Mouse (Mus musculus) lung, embryonic 14.5 days (tissue): ENCODE data around the gene Gpatch8. TPM values are rescaled to one million over a fixed set of nuclear protein-coding genes. Genes with fewer than 3 reads are reported as not detected.

Experiments used
- ATAC-seq: fragments of 200-750 bp; cut with Nextera tagmentation; 2 replicates; pipeline ENCODE4 v1.8.0; 2017; ENCODE audit warnings: mild to moderate bottlenecking, moderate TSS enrichment, moderate library complexity; ENCODE audit not compliant: insufficient read depth
- DNase-seq: peaks from one replicate; pipeline ENCODE4 v3.0.0-alpha.2; 2015
- H3K27ac ChIP-seq: fragments of 300-500 bp; sonication (generic); 2 replicates; pipeline ENCODE4 v1.5.1; 2014; ENCODE audit warnings: low read depth, mild to moderate bottlenecking, moderate library complexity
- H3K27me3 ChIP-seq: fragments of 300-500 bp; sonication (generic); 2 replicates; pipeline ENCODE4 v1.6.1; 2014; ENCODE audit warnings: low read length, control low read depth; ENCODE audit not compliant: insufficient read depth
- H3K36me3 ChIP-seq: fragments of 300-500 bp; sonication (generic); 2 replicates; pipeline ENCODE4 v1.6.1; 2014; ENCODE audit warnings: control low read depth; ENCODE audit not compliant: insufficient read depth
- H3K4me1 ChIP-seq: fragments of 300-500 bp; sonication (generic); 2 replicates; pipeline ENCODE4 v1.6.1; 2014; ENCODE audit warnings: antibody characterized with exemption, control low read depth; ENCODE audit not compliant: insufficient read depth
- H3K4me2 ChIP-seq: fragments of 300-500 bp; sonication (generic); 2 replicates; pipeline ENCODE4 v1.6.1; 2014; ENCODE audit warnings: mild to moderate bottlenecking
- H3K4me3 ChIP-seq: fragments of 300-500 bp; sonication (generic); 2 replicates; pipeline ENCODE4 v1.5.1; 2014; ENCODE audit warnings: low read depth, low read length
- H3K9ac ChIP-seq: fragments of 300-500 bp; sonication (generic); 2 replicates; pipeline ENCODE4 v1.6.1; 2014
- H3K9me3 ChIP-seq: fragments of 300-500 bp; sonication (generic); 2 replicates; pipeline ENCODE4 v1.6.1; 2016; ENCODE audit warnings: low read depth, low read length, control low read depth
- CTCF ChIP-seq: IDR thresholded peaks from 2 replicates; pipeline ENCODE4 v1.5.1; 2016; ENCODE audit warnings: antibody characterized with exemption, low read depth
- WGBS: fragments of 180-500 bp; shearing (Covaris S2); extraction: QIAGEN DNeasy Blood & Tissue Kit; methylation state at CpG from one replicate; pipeline ENCODE4 v1.1.7; 2014; 5-methylcytosine and 5-hydroxymethylcytosine counted together
- polyA plus RNA-seq: library from polyadenylated mRNA; unstranded; fragments of >200 nt; fragmentation: Nextera tagmentation; extraction: Ambion mirVana; gene quantifications from 2 replicates; pipeline ENCODE4 v1.2.1, GENCODE M21; 2014

The Gpatch8 gene
- polyA plus RNA-seq, 1 experiment from 2014 or later = 49.4 TPM

DNA sequence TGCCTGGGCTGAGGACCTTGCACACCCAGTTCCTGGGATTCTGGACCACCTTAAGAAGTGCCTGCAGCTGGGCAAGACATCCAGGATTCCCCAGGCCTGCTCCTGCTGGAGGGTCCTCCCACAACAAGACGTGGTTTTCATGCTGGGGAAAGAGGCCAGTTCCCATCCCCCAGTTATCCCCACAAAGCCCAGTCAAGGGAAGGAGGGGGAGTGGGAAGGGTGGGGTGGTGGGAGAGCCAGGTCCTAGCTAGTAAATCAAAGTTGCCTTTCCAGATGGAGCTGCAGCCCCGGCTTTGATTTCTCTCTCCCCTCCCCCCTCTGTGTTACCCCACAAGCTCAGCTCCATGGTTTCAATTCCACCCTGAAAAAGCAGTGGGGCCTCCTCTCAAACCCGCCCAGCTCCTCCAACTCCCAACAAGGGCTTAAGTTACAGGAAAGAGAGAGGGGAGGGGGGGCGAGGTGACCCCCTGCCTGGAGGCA, 39.2 kb upstream of the Gpatch8 start:
- H3K9ac ChIP-seq = no peak overlapping the region
- H3K9me3 ChIP-seq = no peaks in the 10 kb centered on the region
- no peaks in the 10 kb centered on the region for H3K36me3 ChIP-seq
- H3K4me2 ChIP-seq = peak overlapping the region; percentile 13
- WGBS = 15% methylated on average over 3 of the region's 4 CpGs
- TF ChIP-seq CTCF = no peak
- H3K27me3 ChIP-seq = no peaks in the 10 kb centered on the region
- H3K4me3 ChIP-seq = no peak overlapping the region
- DNase-seq (peak; percentile 72), ATAC-seq (peak; percentile 85)
- H3K27ac ChIP-seq = peak overlapping the region; percentile 61
- no peaks in the 10 kb centered on the region for H3K4me1 ChIP-seq

DNA sequence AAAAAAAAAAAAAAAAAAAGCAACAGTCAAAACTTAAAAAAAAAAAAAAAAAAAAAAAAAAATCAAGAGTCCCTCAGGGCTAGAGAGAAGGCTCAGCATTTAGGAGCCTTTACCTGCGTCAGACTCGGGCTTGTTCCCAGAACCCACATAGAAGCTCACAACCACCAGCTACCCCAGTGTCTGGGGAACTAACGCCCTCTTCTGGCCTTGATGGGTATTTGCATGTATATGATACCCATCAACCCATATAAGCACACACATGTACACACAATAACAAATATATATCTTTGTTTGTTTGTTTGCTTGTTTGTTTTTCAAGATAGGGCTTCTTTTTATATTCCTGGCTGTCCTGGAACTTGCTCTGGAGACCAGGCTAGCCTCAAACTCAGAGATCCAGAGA, 31.4 kb upstream of the Gpatch8 start:
- no peak overlapping the region for H3K4me3 ChIP-seq
- peak; percentile 17; the same call in 1 of the 2 replicates for TF ChIP-seq CTCF
- peaks cover 4% of the 10 kb centered on the region for H3K4me1 ChIP-seq
- H3K27me3 ChIP-seq = no peaks in the 10 kb centered on the region
- DNase-seq = no peak
- WGBS = 79% methylated on average over 3 of the region's 3 CpGs
- H3K36me3 ChIP-seq = no peaks in the 10 kb centered on the region
- H3K9me3 ChIP-seq = no peaks in the 10 kb centered on the region
- ATAC-seq = no peak
- H3K4me2 ChIP-seq = no peak overlapping the region
- H3K9ac ChIP-seq = no peak overlapping the region
- no peak overlapping the region for H3K27ac ChIP-seq

DNA sequence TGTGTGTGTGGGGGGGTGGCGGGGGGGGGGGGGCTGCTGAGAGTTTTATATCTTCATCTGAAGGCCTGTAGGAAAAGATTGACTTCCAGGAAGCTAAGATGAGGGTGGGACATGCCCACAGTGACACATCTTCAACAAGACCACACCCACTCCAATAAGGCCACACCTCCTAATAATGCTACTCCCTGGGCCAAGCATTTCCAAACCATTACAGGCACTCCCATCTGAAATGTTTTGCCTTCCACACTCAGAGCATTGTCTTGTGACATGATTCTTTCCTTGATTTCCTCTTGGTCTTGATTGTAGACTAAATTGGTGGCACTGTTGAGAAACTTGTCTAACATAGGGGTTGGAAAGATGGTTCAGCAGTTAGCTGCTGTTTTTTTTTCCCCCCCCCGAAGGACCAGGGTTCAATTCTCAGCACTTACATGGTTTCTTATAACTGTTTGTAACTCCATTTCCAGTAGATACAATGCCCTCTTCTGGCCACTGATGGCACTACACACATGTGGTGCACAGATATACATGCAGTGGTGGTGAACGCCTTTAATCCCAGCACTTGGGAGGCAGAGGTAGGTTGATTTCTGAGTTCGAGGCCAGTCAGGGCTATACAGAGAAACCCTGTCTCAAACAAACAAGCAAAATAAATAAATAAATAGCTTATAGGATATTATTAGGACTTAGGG, 30.4 kb upstream of the Gpatch8 start:
- H3K9me3 ChIP-seq = no peaks in the 10 kb centered on the region
- H3K27ac ChIP-seq = no peak overlapping the region
- no peak overlapping the region for H3K9ac ChIP-seq
- WGBS = 88% methylated on average over 4 of the region's 4 CpGs
- ATAC-seq (no peak), DNase-seq (no peak)
- no peak overlapping the region for H3K4me2 ChIP-seq
- TF ChIP-seq CTCF = peak; percentile 38
- H3K4me3 ChIP-seq = no peak overlapping the region
- H3K36me3 ChIP-seq = no peaks in the 10 kb centered on the region
- peaks cover 12% of the 10 kb centered on the region for H3K4me1 ChIP-seq
- no peaks in the 10 kb centered on the region for H3K27me3 ChIP-seq

DNA sequence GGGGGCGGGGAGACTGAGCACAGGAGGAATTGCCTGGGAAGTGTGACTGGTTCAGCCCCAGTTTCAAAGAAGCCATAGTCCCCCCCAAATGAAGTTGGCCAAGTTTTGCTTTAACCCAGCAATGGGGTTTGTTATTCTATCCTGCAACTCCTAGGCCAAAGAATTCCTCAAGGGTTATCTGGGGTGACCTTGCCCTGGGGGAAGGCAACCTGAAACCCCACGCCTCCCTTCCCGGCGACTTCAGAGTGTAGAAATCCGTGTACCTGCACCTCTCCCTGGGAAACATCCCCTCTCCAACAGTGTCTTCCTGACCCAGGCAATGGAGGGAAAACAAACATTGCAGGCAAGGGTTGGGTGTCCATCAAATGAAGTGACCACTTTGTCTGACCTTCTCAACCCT, 26.5 kb upstream of the Gpatch8 start:
- ATAC-seq (no peak), DNase-seq (no peak)
- Histone ChIP-seq H3K9ac (no peak overlapping the region), H3K4me2 (no peak overlapping the region), H3K27ac (peak overlapping the region; percentile 83; the same call in 1 of the 2 replicates), H3K9me3 (no peaks in the 10 kb centered on the region), H3K4me1 (peaks cover 30% of the 10 kb centered on the region), H3K36me3 (no peaks in the 10 kb centered on the region), H3K4me3 (no peak overlapping the region), H3K27me3 (no peaks in the 10 kb centered on the region)
- 17% methylated on average over 5 of the region's 5 CpGs for WGBS
- no peak for TF ChIP-seq CTCF

DNA sequence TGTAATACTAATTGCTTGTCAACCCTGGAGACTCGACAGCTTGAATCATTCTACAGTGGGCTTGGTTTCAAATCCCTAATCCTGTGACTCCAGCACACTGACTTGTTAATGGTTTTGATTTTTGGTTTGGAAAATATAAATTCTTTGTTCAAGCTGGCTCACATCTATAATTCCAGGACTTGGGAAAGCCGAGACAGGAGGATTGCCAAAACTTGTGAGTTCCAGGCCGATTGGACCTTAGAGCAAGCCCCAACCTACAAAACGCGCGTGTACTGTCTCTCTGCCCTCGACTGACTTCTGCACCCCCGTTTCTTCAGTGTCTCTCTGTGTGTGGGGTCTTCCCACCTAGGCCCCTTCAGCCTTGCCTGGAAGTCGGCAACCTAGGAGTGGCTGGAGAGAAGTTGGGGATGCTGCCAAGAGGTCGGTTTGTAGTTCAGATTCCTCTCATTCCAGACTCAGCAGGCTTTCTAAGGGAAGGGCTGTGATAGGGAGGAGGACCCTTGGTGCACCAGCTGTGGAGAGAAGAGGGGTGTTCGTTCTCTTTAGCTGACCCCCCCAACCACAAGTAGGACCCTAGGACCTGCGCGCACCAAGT, 25.9 kb upstream of the Gpatch8 start:
- peak; percentile 84 for DNase-seq
- WGBS = 11% methylated on average over 13 of the region's 13 CpGs
- Histone ChIP-seq H3K36me3 (no peaks in the 10 kb centered on the region), H3K27ac (peak overlapping the region; percentile 83), H3K4me1 (peaks cover 30% of the 10 kb centered on the region), H3K4me3 (no peak overlapping the region), H3K9me3 (no peaks in the 10 kb centered on the region), H3K9ac (no peak overlapping the region), H3K27me3 (no peaks in the 10 kb centered on the region), H3K4me2 (no peak overlapping the region; the same call in 1 of the 2 replicates)
- no peak for TF ChIP-seq CTCF
- ATAC-seq = peak; percentile 18; the same call in 1 of the 2 replicates

DNA sequence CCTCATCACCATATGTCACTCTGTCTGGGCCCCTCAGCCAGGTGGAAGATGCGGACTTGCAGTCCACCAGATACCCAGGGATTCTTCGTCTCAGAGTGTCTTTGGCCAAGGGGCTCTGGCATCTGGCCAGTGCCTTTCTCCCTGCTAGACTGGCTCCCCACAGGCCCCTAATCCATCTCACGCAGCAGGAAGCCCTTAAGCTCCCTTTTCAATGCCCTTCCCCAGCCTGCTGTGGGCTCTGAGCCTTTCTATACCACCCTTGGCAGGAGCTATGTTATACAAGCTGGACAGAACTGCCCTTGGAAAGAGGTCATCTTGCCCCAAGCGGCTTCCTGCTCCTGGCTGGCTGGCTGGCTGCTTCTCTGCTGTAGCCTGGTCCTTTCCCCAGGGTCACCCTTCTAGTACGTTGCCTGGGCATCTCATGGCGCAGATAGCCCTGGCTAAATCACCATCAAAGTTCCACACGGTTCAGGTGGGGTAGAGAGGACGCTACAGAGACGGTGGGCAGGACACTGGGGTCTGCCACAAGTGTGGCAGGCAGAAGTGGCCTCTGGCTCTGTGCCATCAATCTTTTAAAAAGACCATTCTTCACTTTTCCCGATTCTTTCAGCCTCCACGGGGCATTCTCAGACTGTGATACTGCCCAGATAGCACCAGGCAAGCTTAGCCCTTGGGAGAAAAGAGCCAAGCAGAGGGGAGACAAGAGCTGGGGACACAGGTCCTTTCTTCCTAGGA, 25.3 kb upstream of the Gpatch8 start:
- Histone ChIP-seq H3K27ac (peak overlapping the region; percentile 83), H3K36me3 (no peaks in the 10 kb centered on the region), H3K27me3 (no peaks in the 10 kb centered on the region), H3K4me1 (peaks cover 30% of the 10 kb centered on the region), H3K4me2 (peak overlapping the region; percentile 5; the same call in 1 of the 2 replicates), H3K4me3 (no peak overlapping the region), H3K9me3 (no peaks in the 10 kb centered on the region), H3K9ac (0 out of 2 replicates have a peak overlapping the region, but pooled peaks have one; percentile 1)
- no peak for TF ChIP-seq CTCF
- peak; percentile 41 for DNase-seq
- WGBS = 20% methylated on average over 11 of the region's 11 CpGs
- no peak for ATAC-seq

DNA sequence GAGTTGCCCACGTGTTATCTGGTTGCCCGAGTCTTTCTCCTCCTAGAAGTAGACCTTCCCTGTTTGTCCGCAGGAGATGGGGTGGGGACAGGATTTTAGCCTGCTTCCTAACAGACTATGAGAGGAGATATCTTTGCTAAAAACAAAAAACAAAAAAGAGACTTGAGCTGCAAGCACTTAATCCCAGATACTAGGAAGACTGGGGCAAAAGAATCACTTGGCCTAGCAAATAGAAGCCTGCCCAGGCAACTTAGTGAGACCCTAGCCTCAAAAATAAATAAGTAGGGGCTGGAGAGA, 23.8 kb upstream of the Gpatch8 start:
- Histone ChIP-seq H3K4me1 (peaks cover 30% of the 10 kb centered on the region), H3K27ac (peak overlapping the region; percentile 93), H3K4me3 (peak overlapping the region; percentile 32), H3K36me3 (no peaks in the 10 kb centered on the region), H3K27me3 (no peaks in the 10 kb centered on the region), H3K9me3 (no peaks in the 10 kb centered on the region), H3K9ac (peak overlapping the region; percentile 56), H3K4me2 (peak overlapping the region; percentile 61)
- no peak for TF ChIP-seq CTCF
- ATAC-seq (no peak), DNase-seq (no peak)
- 47% methylated on average over 3 of the region's 3 CpGs for WGBS
